Mouse (Mus musculus) embryonic facial prominence, embryonic 11.5 days (tissue): ENCODE measurements around the gene Adm2. TPM values are rescaled to one million over a fixed set of nuclear protein-coding genes. Genes with fewer than 3 reads are reported as not detected.

Experiments
- ATAC-seq: fragments of 200-750 bp; cut with Nextera tagmentation; replicated peaks from 2 replicates; pipeline ENCODE4 v1.8.0; 2017; ENCODE audit warnings: low read depth; ENCODE audit not compliant: insufficient number of reproducible peaks, low FRiP score, low TSS enrichment
- DNase-seq: peaks from one replicate; pipeline ENCODE4 v3.0.0-alpha.2; 2015; ENCODE audit warnings: low spot score
- H3K27ac ChIP-seq: fragments of 300-500 bp; sonication (generic); replicated peaks from 2 replicates; pipeline ENCODE4 v1.5.1; 2014; ENCODE audit warnings: mild to moderate bottlenecking, low read depth, low read length, control low read depth
- H3K27me3 ChIP-seq: fragments of 300-500 bp; sonication (generic); 2 replicates; pipeline ENCODE4 v1.6.1; 2014; ENCODE audit warnings: mild to moderate bottlenecking, low read length, moderate library complexity, mixed read lengths; ENCODE audit not compliant: control insufficient read depth, insufficient read depth
- H3K36me3 ChIP-seq: fragments of 300-500 bp; sonication (generic); replicated peaks from 2 replicates; pipeline ENCODE4 v1.6.1; 2014; ENCODE audit warnings: low read depth, mild to moderate bottlenecking, low read length, moderate library complexity, mixed read lengths; ENCODE audit not compliant: control insufficient read depth, insufficient read depth
- H3K4me1 ChIP-seq: fragments of 300-500 bp; sonication (generic); 2 replicates; pipeline ENCODE4 v1.6.1; 2014; ENCODE audit warnings: low read length, mixed read lengths; ENCODE audit not compliant: control insufficient read depth, insufficient read depth
- H3K4me2 ChIP-seq: fragments of 300-500 bp; sonication (generic); 2 replicates; pipeline ENCODE4 v1.6.1; 2014; ENCODE audit warnings: low read depth, mild to moderate bottlenecking, control low read depth, low read length, moderate library complexity
- H3K4me3 ChIP-seq: fragments of 300-500 bp; sonication (generic); 2 replicates; pipeline ENCODE4 v1.5.1; 2014; ENCODE audit warnings: low read depth, low read length, control low read depth
- H3K9ac ChIP-seq: fragments of 300-500 bp; sonication (generic); replicated peaks from 2 replicates; pipeline ENCODE4 v1.6.1; 2014; ENCODE audit warnings: mild to moderate bottlenecking, control low read depth, low read length
- H3K9me3 ChIP-seq: fragments of 300-500 bp; sonication (generic); replicated peaks from 2 replicates; pipeline ENCODE4 v1.6.1; 2016; ENCODE audit warnings: mild to moderate bottlenecking, low read length, inconsistent platforms, mixed read lengths; ENCODE audit not compliant: control insufficient read depth
- WGBS: fragments of 180-500 bp; shearing (Covaris S2); extraction: QIAGEN DNeasy Blood & Tissue Kit; methylation state at CpG from one replicate; pipeline ENCODE4 v1.1.7; 2014; 5-methylcytosine and 5-hydroxymethylcytosine counted together
- polyA plus RNA-seq: library from polyadenylated mRNA; unstranded; fragments of >200 nt; fragmentation: Nextera tagmentation; extraction: Ambion mirVana; gene quantifications from 2 replicates; pipeline ENCODE4 v1.2.1, GENCODE M21; 2014

Adm2 gene
- polyA plus RNA-seq, 1 experiment from 2014 or later = not detected

DNA sequence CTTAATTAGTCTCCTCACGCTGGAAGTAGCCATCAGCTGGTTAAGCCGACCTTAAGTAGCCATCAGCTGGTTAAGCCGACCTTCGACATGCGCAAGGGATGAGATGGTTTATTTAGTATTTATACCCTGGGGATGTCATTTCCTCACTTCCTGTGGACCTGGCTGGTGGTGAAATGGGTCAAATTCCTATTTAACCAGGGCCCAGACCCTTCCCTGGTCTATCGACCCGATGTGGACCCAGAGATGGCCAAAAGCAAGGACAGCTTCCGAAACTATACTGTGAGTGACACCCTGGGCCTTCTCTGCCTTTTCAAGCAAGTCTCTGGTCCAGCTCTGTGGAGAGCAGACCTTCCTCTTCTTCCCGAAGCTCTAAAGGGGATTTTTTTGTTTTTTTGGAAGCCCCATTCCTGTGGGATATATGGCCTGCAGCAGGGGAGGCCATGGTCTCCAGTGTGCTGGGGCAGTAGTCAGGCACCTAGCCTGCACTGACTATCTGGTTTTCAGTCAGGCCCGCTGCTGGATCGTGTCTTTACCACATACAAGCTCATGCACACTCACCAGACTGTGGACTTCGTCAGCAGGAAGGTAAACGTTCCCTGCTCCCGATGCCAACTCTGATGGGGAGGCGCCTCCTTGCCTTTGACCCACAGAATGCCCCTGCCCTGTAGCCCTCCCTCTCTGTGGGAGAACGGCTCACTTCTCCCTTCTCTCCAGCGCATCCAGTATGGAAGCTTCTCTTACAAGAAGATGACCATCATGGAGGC, 12.4 kb downstream of the Adm2 start:
- Histone ChIP-seq H3K9me3 (no peaks in the 10 kb centered on the region), H3K4me2 (no peak overlapping the region), H3K9ac (no peak overlapping the region), H3K27me3 (no peaks in the 10 kb centered on the region), H3K4me1 (no peaks in the 10 kb centered on the region), H3K36me3 (no peaks in the 10 kb centered on the region), H3K27ac (no peak overlapping the region), H3K4me3 (no peak overlapping the region)
- 81% methylated on average over 17 of the region's 17 CpGs for WGBS
- no peak for ATAC-seq
- DNase-seq = no peak

DNA sequence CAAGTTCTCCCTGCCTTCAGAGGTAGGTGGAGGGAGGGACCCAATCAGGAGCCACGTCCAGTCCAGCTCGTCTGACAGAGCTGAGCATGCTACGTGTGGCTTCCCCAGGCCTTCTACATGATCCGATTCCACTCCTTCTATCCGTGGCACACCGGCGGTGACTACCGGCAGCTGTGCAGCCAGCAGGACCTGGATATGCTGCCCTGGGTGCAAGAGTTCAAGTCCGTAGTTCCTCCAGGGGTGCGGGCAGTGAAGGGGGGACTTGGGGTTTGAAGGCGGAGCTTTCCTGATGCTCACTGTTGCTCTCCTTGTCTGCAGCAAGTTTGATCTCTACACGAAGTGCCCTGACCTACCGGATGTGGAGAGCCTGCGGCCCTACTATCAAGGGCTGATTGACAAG, 13.9 kb downstream of the Adm2 start:
- Histone ChIP-seq H3K36me3 (no peaks in the 10 kb centered on the region), H3K4me2 (no peak overlapping the region), H3K9ac (no peak overlapping the region), H3K27ac (no peak overlapping the region), H3K9me3 (no peaks in the 10 kb centered on the region), H3K4me3 (no peak overlapping the region), H3K27me3 (no peaks in the 10 kb centered on the region), H3K4me1 (no peaks in the 10 kb centered on the region)
- no peak for DNase-seq
- ATAC-seq = no peak
- WGBS = 88% methylated on average over 14 of the region's 14 CpGs

DNA sequence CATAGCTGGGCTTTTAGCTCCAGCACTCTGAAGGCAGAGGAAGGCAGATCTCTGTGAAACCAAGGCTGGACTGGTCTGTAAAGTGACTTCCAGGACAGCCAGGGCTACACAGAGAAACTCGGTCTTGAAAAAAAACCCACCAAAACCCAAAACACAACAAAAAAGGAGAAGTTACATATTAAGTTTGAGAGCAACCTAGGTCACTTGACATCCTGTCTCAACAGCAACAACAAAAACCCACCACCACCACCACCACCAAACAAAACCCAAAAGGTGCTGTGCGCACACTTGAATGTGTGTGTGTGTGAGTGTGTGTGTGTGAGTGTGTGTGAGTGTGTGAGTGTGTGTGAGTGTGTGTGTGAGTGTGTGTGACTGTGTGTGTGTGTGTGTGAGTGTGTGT, 17.2 kb downstream of the Adm2 start:
- WGBS = 92% methylated on average over 2 of the region's 2 CpGs
- H3K36me3 ChIP-seq = no peaks in the 10 kb centered on the region
- no peak for DNase-seq
- H3K4me1 ChIP-seq = no peaks in the 10 kb centered on the region
- no peak overlapping the region for H3K4me3 ChIP-seq
- H3K4me2 ChIP-seq = no peak overlapping the region
- no peak overlapping the region for H3K9ac ChIP-seq
- ATAC-seq = no peak
- no peak overlapping the region for H3K27ac ChIP-seq
- H3K9me3 ChIP-seq = no peaks in the 10 kb centered on the region
- no peaks in the 10 kb centered on the region for H3K27me3 ChIP-seq

DNA sequence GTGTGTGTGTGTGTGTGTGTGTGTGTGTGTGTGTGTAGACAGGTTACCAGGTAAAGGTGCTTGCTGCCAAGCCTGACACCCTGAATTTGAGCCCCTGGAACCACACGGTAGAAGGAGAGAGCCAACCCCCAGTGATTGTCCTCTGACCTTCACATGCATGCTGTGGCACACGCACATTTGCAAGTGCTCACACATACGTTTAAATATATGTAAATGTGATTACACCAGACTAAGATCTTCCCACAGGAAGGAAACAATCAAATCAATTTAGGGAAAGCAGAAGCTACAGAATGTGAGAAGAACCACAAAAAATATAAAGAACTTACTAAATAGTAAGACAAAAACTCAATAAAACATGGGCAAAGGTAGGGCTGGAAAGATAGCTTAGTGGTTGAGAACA, 17.6 kb downstream of the Adm2 start:
- 77% methylated on average over 3 of the region's 3 CpGs for WGBS
- H3K4me2 ChIP-seq = no peak overlapping the region
- no peak overlapping the region for H3K9ac ChIP-seq
- no peak overlapping the region for H3K4me3 ChIP-seq
- no peak for DNase-seq
- H3K9me3 ChIP-seq = no peaks in the 10 kb centered on the region
- no peak overlapping the region for H3K27ac ChIP-seq
- ATAC-seq = no peak
- no peaks in the 10 kb centered on the region for H3K27me3 ChIP-seq
- H3K36me3 ChIP-seq = no peaks in the 10 kb centered on the region
- H3K4me1 ChIP-seq = no peaks in the 10 kb centered on the region

DNA sequence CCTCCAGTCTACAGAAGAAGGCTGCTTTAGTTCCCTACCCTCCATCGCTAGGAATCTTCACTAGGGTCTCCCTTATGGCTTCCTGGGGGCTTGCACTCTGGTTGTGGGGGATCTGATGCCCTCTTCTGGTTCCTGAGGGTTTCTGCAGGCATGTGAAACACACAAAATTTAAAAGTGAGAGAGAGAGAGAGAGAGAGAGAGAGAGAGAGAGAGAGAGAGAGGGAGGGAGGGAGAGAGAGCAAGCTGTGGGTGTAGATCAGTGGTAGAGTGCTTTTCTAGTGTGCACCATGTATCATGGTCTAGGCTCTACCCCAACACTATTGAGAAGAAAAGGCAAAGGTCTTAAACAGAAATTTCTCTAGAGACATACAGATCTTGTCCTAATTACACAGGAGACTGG, 19.2 kb downstream of the Adm2 start:
- ATAC-seq = no peak
- Histone ChIP-seq H3K4me1 (no peaks in the 10 kb centered on the region), H3K27me3 (no peaks in the 10 kb centered on the region), H3K4me3 (no peak overlapping the region), H3K4me2 (no peak overlapping the region), H3K9ac (no peak overlapping the region), H3K36me3 (no peaks in the 10 kb centered on the region), H3K9me3 (no peaks in the 10 kb centered on the region), H3K27ac (no peak overlapping the region)
- 28% methylated on average over 1 of the region's 1 CpGs for WGBS
- no peak for DNase-seq

DNA sequence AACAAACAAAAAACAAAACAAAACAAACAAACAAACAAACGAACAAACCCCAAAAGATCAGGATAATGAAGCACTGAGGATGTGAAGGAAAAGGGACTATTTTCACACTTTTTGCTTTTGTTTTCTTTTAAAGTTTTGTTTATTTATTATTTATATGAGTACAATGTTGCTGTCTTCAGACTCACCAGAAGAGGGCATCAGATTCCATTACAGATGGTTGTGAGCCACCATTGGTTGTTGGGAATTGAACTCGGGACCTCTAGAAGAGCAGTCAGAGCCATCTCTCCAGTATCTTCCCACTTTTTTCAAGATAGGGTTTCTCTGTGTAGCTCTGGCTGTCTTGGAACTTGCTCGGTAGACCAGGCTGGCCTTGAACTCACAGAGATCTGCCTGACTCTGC, 20.8 kb downstream of the Adm2 start:
- no peak for DNase-seq
- ATAC-seq = no peak
- Histone ChIP-seq H3K4me2 (no peak overlapping the region), H3K36me3 (no peaks in the 10 kb centered on the region), H3K27ac (no peak overlapping the region), H3K9me3 (no peaks in the 10 kb centered on the region), H3K9ac (no peak overlapping the region), H3K4me1 (no peaks in the 10 kb centered on the region), H3K27me3 (no peaks in the 10 kb centered on the region), H3K4me3 (no peak overlapping the region)
- 85% methylated on average over 3 of the region's 3 CpGs for WGBS

DNA sequence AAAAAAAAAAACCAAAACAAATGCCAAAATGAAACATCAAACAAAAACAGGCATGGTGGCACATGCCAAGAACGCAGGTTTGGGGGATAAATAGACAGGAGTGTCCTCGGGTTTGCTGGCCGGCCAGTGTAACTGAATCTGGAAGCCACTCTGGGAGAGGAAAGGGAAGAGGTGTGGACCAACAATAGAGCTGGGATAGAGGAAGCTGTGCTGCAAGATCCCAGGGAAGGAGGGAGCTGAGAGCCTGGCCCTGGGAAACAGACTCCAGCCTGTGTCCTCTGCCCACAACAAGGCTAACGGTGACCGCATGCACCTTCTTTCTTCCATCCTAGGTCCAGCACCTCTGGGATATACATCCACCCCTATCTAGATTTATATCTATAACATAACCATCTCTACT, 27.9 kb downstream of the Adm2 start:
- Histone ChIP-seq H3K4me3 (no peak overlapping the region), H3K27ac (no peak overlapping the region), H3K36me3 (peaks cover 8% of the 10 kb centered on the region), H3K4me2 (no peak overlapping the region), H3K9ac (no peak overlapping the region; the same call in 1 of the 2 replicates), H3K4me1 (no peaks in the 10 kb centered on the region), H3K9me3 (no peaks in the 10 kb centered on the region), H3K27me3 (no peaks in the 10 kb centered on the region)
- DNase-seq (no peak), ATAC-seq (no peak)
- WGBS = 82% methylated on average over 5 of the region's 5 CpGs

DNA sequence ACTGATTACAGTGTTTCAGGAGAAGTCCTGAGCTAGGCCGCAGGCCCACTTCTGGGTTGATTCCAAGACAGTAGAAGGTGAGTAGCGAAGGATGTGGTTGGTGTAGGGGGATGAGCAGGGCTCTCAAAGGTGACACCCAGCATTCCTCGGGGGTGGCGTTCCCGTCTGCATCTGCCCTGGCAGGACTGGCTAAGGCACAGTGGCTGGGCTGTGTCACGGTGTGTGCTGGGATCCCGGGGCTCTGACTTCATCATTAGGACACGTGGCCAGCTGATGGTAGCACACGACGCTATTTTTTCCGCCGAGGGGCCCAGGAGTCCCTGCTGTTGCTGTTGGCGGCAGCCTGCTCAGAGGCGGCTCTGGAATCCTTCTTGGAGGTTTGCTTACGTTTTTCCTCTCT, 28.8 kb downstream of the Adm2 start:
- Histone ChIP-seq H3K4me3 (no peak overlapping the region), H3K9ac (no peak overlapping the region), H3K27ac (no peak overlapping the region), H3K9me3 (no peaks in the 10 kb centered on the region), H3K4me1 (no peaks in the 10 kb centered on the region), H3K4me2 (no peak overlapping the region), H3K27me3 (no peaks in the 10 kb centered on the region), H3K36me3 (peaks cover 8% of the 10 kb centered on the region)
- no peak for DNase-seq
- ATAC-seq = no peak
- 86% methylated on average over 15 of the region's 15 CpGs for WGBS
